ENCODE assay signal across 8 mouse cellular contexts in the genomic region with DNA sequence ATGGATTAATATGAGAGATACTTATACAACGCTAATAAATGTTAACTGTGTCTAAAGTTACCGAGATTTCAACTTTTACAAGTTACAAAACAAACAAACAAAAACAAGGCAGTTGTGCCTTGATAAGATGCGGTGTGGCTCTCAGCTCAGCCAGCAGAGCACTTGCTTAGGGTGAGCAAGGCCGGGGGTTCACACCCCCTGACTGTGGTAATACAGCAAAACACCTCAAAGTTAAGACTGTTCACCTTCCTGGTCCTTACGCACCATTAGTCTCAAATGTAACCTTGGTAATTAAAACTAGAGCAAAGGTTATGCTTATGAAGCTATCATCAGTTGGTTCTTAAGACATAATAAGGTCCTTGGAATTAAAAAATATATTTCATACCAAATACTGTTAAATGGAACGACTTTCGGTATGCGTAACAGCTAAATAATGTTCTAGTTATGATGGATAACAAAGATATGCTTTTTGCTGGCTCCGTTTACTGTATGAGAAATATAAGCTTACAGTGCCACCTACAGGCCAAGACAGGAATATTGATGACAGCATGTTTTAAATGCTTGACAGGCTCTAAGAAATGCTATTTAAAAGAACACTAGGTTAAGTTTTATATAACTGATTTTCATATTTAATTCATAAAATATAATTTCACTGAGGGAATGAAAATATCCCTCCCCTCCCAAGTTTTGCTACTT. TPM values are rescaled to one million over a fixed set of nuclear protein-coding genes. Genes with fewer than 3 reads are reported as not detected.
DNase-seq lines count a peak whose midpoint lies in the region; TF ChIP-seq lines count a peak whose summit lies in the region.

No protein-coding gene starts in this region.

- peak; percentile 43 for DNase-seq in heart, adult 11 months
- no peak for DNase-seq in heart, postnatal 25 days (ENCODE audit: low spot score)
- DNase-seq in 3T3-L1 (ENCODE audit: low read depth, low spot score) (peak; percentile 88), NIH3T3 (ENCODE audit: low read depth) (peak; percentile 91)
- peak; percentile 51 for DNase-seq in fibroblast of lung, adult 2 months (ENCODE audit: low read depth)
- DNase-seq in layer of hippocampus, adult 2 months (ENCODE audit: low spot score in 2 of 2), result peak; percentile 31 to 56
- peak; percentile 6 to 11 for DNase-seq in natural killer cell, adult 2 months (ENCODE audit: low spot score in 2 of 2)
- DNase-seq in right cerebral cortex, postnatal 14 days, result no peak

- no peak overlapping the region for H3K27ac ChIP-seq in layer of hippocampus, adult 2 months

- intact Hi-C loops in heart, postnatal 25 days (cut with DNase I), result loop anchor here (1.0 to 2.0 kb wide), 2 partner anchors 178 to 256 kb away; no protein-coding TSS in a partner anchor

- TF ChIP-seq CTCF in layer of hippocampus, adult 2 months (conservative IDR thresholded peaks at IDR 0.05), result peak; percentile 88

- H3K4me3 ChIP-seq in layer of hippocampus, adult 2 months, result no peak overlapping the region

RNA-seq across cellular contexts. Expression of a gene that starts 23.0 kb away (rescaled TPM):
- total RNA-seq in heart, postnatal 25 days (2021), result 1 to 10 TPM; 1.4 to 1.9 TPM
- total RNA-seq in layer of hippocampus, adult 2 months (2021), result 1 to 10 TPM; 3.7 to 4.3 TPM

RNA-seq across cellular contexts. Expression of a gene that starts 23.1 kb away (rescaled TPM):
- total RNA-seq in heart, postnatal 25 days (2021), result 1 to 10 TPM; 5.9 to 6.0 TPM
- 1 to 10 TPM; 1.8 to 3.4 TPM for total RNA-seq in layer of hippocampus, adult 2 months (2021)

RNA-seq across cellular contexts. Expression of a gene that starts 55.1 kb away (rescaled TPM):
- total RNA-seq in heart, postnatal 25 days (2021), result under 1 TPM; 0.28 to 0.34 TPM
- total RNA-seq in layer of hippocampus, adult 2 months (2021), result 10 to 100 TPM; 13.6 to 17.5 TPM

Comparison
In these comparisons a context has a peak if more than half of its experiments do, and no peak if none do; other contexts are left out.
1. DNase-seq: peak in heart, adult 11 months (single experiment), 3T3-L1 (single experiment), NIH3T3 (single experiment), fibroblast of lung, adult 2 months (single experiment), layer of hippocampus, adult 2 months (2 of 2) and natural killer cell, adult 2 months (2 of 2); none in heart, postnatal 25 days (single experiment) and right cerebral cortex, postnatal 14 days (single experiment).
2. RNA of a gene that starts 55.1 kb away (total RNA-seq): 13.6 to 17.5 TPM in layer of hippocampus, adult 2 months; 0.28 to 0.34 TPM in heart, postnatal 25 days; every median in the first group is over 10 times any median in the second.